Mouse (Mus musculus): ENCODE data around the gene Zfp108. TPM values are rescaled to one million over a fixed set of nuclear protein-coding genes. Genes with fewer than 3 reads are reported as not detected.
"Not testable (repeated sequence)": the region's sequence is repeated elsewhere in the genome, so short reads cannot be mapped to it uniquely, and the experiment has no call there.

Zfp108 gene
- total and polyA plus RNA-seq, 3 experiments: 0.22 to 0.30 TPM; not detected in 1

DNA sequence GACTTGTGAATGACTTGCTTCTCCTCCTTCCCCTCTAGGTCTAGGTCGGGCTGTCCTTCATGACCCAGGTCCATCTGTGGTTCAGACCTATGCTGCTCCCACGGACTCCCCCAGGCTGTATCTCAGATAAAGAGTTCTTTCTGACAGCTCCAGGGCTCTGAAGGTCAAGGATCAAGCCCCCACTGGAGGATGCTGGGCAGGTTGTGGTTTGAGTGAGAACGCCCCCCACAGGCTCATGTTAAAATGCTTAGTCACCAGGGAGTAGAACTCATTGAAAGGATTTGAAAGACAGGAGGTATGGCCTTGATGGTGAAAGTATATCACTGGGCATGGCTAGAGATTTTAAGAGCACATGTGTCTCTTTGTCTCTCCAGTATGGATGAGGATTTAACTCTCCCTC lies 14.7 kb downstream of the Zfp108 start:
- H3K27me3 ChIP-seq (ENCODE audit: insufficient read depth, low read length): no peaks in the 10 kb centered on the region
- DNase-seq (ENCODE audit: low spot score): no peak

GRCm38 (mm10) chr7:24269667-24270287 lies 15.2 kb downstream of the Zfp108 start:
- Histone ChIP-seq H3K9me3 (replicated peaks) (no peaks in the 10 kb centered on the region), H3K4me1 (ENCODE audit: insufficient read depth, low read depth, low read length) (peaks cover 3% of the 10 kb centered on the region), H3K36me3 (replicated peaks) (peaks cover 6% of the 10 kb centered on the region), H3K4me3 (ENCODE audit: low read depth, low read length) (peak overlapping the region; percentile 77; the same call in 1 of the 2 replicates), H3K27me3 (ENCODE audit: insufficient read depth, low read length) (no peaks in the 10 kb centered on the region)
- no peak for DNase-seq (ENCODE audit: low spot score)
- ATAC-seq (ENCODE audit: extremely low read depth, insufficient number of reproducible peaks, low FRiP score, poor library complexity, severe bottlenecking): no peak
- TF ChIP-seq GATA2 (IDR thresholded peaks at IDR 0.05; ENCODE audit: borderline replicate concordance, low read depth, low read length) (no peak), TAL1 (conservative IDR thresholded peaks at IDR 0.05; ENCODE audit: low read depth, low read length) (no peak), POLR2AphosphoS5 (IDR thresholded peaks at IDR 0.05; ENCODE audit: insufficient replicate concordance, low read depth, low read length) (no peak), GATA1 (IDR thresholded peaks at IDR 0.05; ENCODE audit: borderline replicate concordance, low read length) (no peak), CTCF (IDR thresholded peaks at IDR 0.05; ENCODE audit: low read depth, low read length) (no peak)

More for the DNA sequence above, 14.7 kb downstream of the Zfp108 start:
- Histone ChIP-seq H3K36me3 (replicated peaks) (peaks cover 5% of the 10 kb centered on the region), H3K4me1 (ENCODE audit: insufficient read depth, low read depth, low read length) (peaks cover 3% of the 10 kb centered on the region), H3K4me3 (ENCODE audit: low read depth, low read length) (no peak overlapping the region), H3K9me3 (replicated peaks) (no peaks in the 10 kb centered on the region)
- no peak for ATAC-seq (ENCODE audit: extremely low read depth, insufficient number of reproducible peaks, low FRiP score, poor library complexity, severe bottlenecking)
- no peak for TF ChIP-seq POLR2AphosphoS5 (IDR thresholded peaks at IDR 0.05; ENCODE audit: insufficient replicate concordance, low read depth, low read length)
- TF ChIP-seq TAL1 (conservative IDR thresholded peaks at IDR 0.05; ENCODE audit: low read depth, low read length): no peak
- TF ChIP-seq GATA2 (IDR thresholded peaks at IDR 0.05; ENCODE audit: borderline replicate concordance, low read depth, low read length): no peak

DNA sequence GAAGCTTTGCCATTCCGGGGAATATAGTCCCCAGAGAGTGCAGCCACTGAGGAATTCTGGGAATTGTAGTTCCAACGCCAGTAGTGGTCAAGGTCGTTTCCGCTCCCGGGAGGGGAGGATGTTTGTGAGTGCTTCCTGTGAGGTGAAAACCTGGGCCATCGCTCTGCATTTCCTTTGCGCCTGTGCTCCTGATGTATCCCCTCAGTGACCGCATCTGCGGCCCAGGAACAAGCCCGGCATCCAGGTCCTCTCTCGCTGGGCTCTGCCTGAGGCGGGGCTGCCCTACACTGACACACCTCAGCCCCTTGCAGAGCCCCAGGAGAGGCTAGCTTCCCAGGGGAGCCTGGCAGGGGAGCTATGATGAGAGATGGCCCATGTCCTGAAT lies 15.7 kb downstream of the Zfp108 start, which contains the start of gene Zfp93:
Gene Zfp93 (plus strand): TSS at position 133 of the 385 bp plus-strand sequence.
- TF ChIP-seq TAL1 (conservative IDR thresholded peaks at IDR 0.05; ENCODE audit: low read depth, low read length): no peak
- no peak for TF ChIP-seq POLR2AphosphoS5 (IDR thresholded peaks at IDR 0.05; ENCODE audit: insufficient replicate concordance, low read depth, low read length)
- TF ChIP-seq GATA1 (IDR thresholded peaks at IDR 0.05; ENCODE audit: borderline replicate concordance, low read length): no peak
- no peak for TF ChIP-seq GATA2 (IDR thresholded peaks at IDR 0.05; ENCODE audit: borderline replicate concordance, low read depth, low read length)
- TF ChIP-seq CTCF (IDR thresholded peaks at IDR 0.05; ENCODE audit: low read depth, low read length): no peak
- ATAC-seq (ENCODE audit: extremely low read depth, insufficient number of reproducible peaks, low FRiP score, poor library complexity, severe bottlenecking) (peak; percentile 95), DNase-seq (ENCODE audit: low spot score) (peak; percentile 45)
- H3K27me3 ChIP-seq (ENCODE audit: insufficient read depth, low read length): no peaks in the 10 kb centered on the region
- H3K4me1 ChIP-seq (ENCODE audit: insufficient read depth, low read depth, low read length): peaks cover 3% of the 10 kb centered on the region
- no peaks in the 10 kb centered on the region for H3K9me3 ChIP-seq (replicated peaks)
- peaks cover 10% of the 10 kb centered on the region for H3K36me3 ChIP-seq (replicated peaks)
- peak within 1 kb of the TSS; percentile 77 for H3K4me3 ChIP-seq (ENCODE audit: low read depth, low read length)

- Histone ChIP-seq H3K27me3 (ENCODE audit: insufficient read depth, low read length) (no peaks in the 10 kb centered on the region), H3K4me3 (ENCODE audit: low read depth, low read length) (no peak overlapping the region), H3K36me3 (replicated peaks) (peaks cover 10% of the 10 kb centered on the region), H3K9me3 (replicated peaks) (no peaks in the 10 kb centered on the region), H3K4me1 (ENCODE audit: insufficient read depth, low read depth, low read length) (peaks cover 3% of the 10 kb centered on the region)
- TF ChIP-seq GATA2 (IDR thresholded peaks at IDR 0.05; ENCODE audit: borderline replicate concordance, low read depth, low read length): no peak
- TF ChIP-seq CTCF (IDR thresholded peaks at IDR 0.05; ENCODE audit: low read depth, low read length): no peak
- no peak for TF ChIP-seq GATA1 (IDR thresholded peaks at IDR 0.05; ENCODE audit: borderline replicate concordance, low read length)
- TF ChIP-seq POLR2AphosphoS5 (IDR thresholded peaks at IDR 0.05; ENCODE audit: insufficient replicate concordance, low read depth, low read length): no peak
- no peak for TF ChIP-seq TAL1 (conservative IDR thresholded peaks at IDR 0.05; ENCODE audit: low read depth, low read length)
- no peak for DNase-seq (ENCODE audit: low spot score)
- ATAC-seq (ENCODE audit: extremely low read depth, insufficient number of reproducible peaks, low FRiP score, poor library complexity, severe bottlenecking): no peak
Observed at GRCm38 (mm10) chr7:24271191-24271590, 16.6 kb downstream of the Zfp108 start.

- peaks cover 3% of the 10 kb centered on the region for H3K4me1 ChIP-seq (ENCODE audit: insufficient read depth, low read depth, low read length)
- 0 out of 2 replicates have a peak, but pooled peaks cover under 1% of the 10 kb centered on the region for H3K27me3 ChIP-seq (ENCODE audit: insufficient read depth, low read length)
- ATAC-seq (ENCODE audit: extremely low read depth, insufficient number of reproducible peaks, low FRiP score, poor library complexity, severe bottlenecking) (no peak), DNase-seq (ENCODE audit: low spot score) (no peak)
- no peak for TF ChIP-seq GATA1 (IDR thresholded peaks at IDR 0.05; ENCODE audit: borderline replicate concordance, low read length)
- TF ChIP-seq POLR2AphosphoS5 (IDR thresholded peaks at IDR 0.05; ENCODE audit: insufficient replicate concordance, low read depth, low read length): no peak
- TF ChIP-seq GATA2 (IDR thresholded peaks at IDR 0.05; ENCODE audit: borderline replicate concordance, low read depth, low read length): no peak
- TF ChIP-seq CTCF (IDR thresholded peaks at IDR 0.05; ENCODE audit: low read depth, low read length): no peak
- no peak for TF ChIP-seq TAL1 (conservative IDR thresholded peaks at IDR 0.05; ENCODE audit: low read depth, low read length)
- H3K4me3 ChIP-seq (ENCODE audit: low read depth, low read length): no peak overlapping the region
- H3K9me3 ChIP-seq (replicated peaks): no peaks in the 10 kb centered on the region
- peaks cover 10% of the 10 kb centered on the region for H3K36me3 ChIP-seq (replicated peaks)
Observed at GRCm38 (mm10) chr7:24274456-24274855, 19.9 kb downstream of the Zfp108 start.

GRCm38 (mm10) chr7:24278771-24279170 lies 24.2 kb downstream of the Zfp108 start:
- H3K27me3 ChIP-seq (ENCODE audit: insufficient read depth, low read length): not testable (repeated sequence)

More at GRCm38 (mm10) chr7:24278771-24279170, 24.2 kb downstream of the Zfp108 start:
- H3K36me3 ChIP-seq (replicated peaks); H3K4me1 ChIP-seq (ENCODE audit: insufficient read depth, low read depth, low read length); ATAC-seq (ENCODE audit: extremely low read depth, insufficient number of reproducible peaks, low FRiP score, poor library complexity, severe bottlenecking); H3K4me3 ChIP-seq (ENCODE audit: low read depth, low read length); H3K9me3 ChIP-seq (replicated peaks); DNase-seq (ENCODE audit: low spot score): not testable (repeated sequence)
